Mouse (Mus musculus) gastrocnemius, adult 18-20 months (tissue): ENCODE data around the gene Ephb2. TPM values are rescaled to one million over a fixed set of nuclear protein-coding genes. Genes with fewer than 3 reads are reported as not detected.
A peak's percentile ranks its signal among the peaks of the same experiment; 100 is the strongest.

ENCODE experiments used
- DNase-seq: peaks from one replicate; pipeline ENCODE4 v3.0.0; 2021; ENCODE audit warnings: low spot score
- total RNA-seq, 2 experiments: library from RNA; stranded (reverse); gene quantifications; 2 replicates each; pipeline ENCODE4 v1.2.3; 2021

The Ephb2 gene
- total RNA-seq, 2 experiments from 2014 or later = 0.53 to 0.74 TPM

DNA sequence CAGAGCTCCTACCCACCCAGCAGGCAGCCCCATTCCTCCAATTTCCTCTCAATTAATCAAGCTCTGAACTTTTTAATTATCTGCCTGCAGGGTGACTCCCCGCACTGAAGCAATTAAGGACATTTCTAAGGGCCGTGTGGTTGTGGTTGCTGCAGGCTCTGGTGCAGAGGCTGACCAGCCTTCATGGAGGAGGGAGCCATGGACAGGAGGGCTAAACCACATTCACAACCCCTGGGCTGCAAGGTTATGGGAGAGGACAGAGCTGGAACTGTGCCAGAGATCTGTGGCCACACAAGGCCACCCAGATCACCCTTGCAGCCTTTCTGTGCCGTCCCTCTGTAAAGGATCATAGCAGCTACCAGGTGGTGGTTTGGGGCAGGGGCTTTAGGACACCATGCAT, 131.2 kb downstream of the Ephb2 start:
- no peak for DNase-seq

GRCm38 (mm10) chr4:136703351-136703750, 132.4 kb downstream of the Ephb2 start:
- no peak for DNase-seq

DNA sequence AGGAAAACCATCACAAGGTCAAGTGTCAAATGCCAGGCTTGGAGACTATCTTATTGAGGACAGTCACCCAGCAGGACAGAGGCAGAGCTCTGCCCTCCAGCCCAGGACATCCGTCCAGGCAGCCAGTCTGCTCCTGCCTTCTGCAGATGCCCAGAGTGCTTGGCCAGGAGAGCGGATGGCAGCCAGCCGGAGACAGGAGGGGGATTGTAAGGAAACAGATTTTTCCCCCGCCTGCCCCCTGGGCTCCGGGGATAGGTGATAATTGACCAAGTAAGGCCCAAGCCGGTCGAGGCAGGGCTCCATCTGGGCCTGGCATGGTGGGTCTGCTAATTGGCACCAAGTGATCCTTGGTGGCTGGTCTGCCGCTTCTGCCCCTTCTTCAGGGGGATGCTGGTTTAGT, 133.3 kb downstream of the Ephb2 start:
- no peak for DNase-seq

GRCm38 (mm10) chr4:136701236-136701635, 134.6 kb downstream of the Ephb2 start:
- DNase-seq = no peak

GRCm38 (mm10) chr4:136699084-136699450, 136.7 kb downstream of the Ephb2 start:
- no peak for DNase-seq

DNA sequence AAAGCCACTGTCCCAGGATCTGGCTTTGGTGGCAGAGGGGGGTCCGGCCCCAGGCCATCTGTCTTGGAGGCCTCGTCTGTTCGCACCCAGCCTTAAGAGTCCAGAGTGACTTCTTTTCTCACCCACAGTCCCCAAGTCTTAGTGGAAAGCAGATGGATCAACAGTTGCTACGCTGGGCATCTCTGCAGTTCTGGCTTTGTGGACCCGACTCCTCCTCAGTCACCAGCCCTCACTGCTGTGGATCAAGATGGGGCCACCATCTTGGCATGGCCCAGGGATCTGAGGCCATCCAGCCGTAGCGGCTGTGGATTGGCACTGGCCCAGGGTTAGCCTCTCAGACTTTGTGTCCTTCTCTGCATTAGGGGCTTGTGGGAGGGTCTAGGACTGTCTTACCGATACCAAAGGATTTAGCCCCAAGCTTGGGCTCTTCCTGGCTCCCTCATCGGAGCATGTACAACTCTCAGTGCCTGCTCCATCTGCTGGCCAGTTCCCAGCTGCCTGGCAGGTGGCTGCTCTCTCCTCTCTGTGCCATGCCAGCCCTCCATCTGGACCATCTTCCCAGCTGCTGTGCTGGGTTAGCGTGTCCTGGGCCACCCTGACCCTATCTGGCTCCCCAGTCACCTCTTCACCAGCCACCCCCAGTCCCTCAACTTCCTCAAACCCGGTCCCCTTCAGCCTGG, 137.2 kb downstream of the Ephb2 start:
- no peak for DNase-seq

DNA sequence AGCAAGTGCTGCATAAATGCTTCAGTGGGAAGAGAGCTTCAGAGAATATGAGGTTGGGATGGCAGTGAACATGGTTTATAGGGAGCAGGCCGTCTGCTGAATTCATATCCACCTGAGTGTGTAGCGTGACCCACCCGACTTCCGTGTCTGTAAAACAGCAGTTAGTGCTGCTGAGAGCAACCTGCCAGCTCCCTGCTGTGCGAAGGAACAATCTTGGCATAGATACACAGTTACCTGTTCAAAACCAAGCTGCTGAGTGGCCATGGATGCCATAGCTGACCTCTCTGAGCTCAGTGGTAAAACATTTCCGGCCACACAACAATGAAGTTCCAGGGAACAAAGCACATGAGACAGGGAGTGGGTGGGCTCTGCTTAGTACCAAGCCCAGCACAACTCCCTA, 138.5 kb downstream of the Ephb2 start:
- DNase-seq = no peak

GRCm38 (mm10) chr4:136696381-136696925, 139.3 kb downstream of the Ephb2 start:
- peak; percentile 27 for DNase-seq

- no peak for DNase-seq
Observed at GRCm38 (mm10) chr4:136695696-136696095, 140.1 kb downstream of the Ephb2 start.

GRCm38 (mm10) chr4:136690034-136690433, 145.8 kb downstream of the Ephb2 start:
- no peak for DNase-seq

GRCm38 (mm10) chr4:136688113-136688512, 147.7 kb downstream of the Ephb2 start:
- DNase-seq = no peak

GRCm38 (mm10) chr4:136685431-136685869, 150.3 kb downstream of the Ephb2 start:
- DNase-seq = no peak

DNA sequence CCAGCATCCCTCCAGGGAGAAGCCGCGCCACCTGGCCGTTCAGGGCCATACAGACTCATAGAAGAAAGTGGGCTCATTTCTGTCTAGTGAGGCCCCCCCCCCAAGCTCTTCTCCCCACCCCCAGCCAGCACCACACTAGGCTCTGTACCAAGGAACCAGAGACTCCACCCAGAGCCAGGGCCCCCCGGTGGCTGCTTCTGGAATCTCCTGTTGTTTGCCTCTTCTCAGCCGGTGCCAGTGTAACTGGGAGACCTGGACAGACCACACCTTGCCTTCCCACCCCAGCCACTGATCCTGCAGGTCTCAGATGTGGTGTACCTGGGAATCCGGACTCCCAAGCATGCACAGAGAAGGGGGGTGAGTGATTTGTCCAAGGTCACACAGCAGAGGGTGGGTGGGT, 151.3 kb downstream of the Ephb2 start:
- no peak for DNase-seq

- DNase-seq = no peak
Observed at GRCm38 (mm10) chr4:136680641-136681040, 155.1 kb downstream of the Ephb2 start.

DNA sequence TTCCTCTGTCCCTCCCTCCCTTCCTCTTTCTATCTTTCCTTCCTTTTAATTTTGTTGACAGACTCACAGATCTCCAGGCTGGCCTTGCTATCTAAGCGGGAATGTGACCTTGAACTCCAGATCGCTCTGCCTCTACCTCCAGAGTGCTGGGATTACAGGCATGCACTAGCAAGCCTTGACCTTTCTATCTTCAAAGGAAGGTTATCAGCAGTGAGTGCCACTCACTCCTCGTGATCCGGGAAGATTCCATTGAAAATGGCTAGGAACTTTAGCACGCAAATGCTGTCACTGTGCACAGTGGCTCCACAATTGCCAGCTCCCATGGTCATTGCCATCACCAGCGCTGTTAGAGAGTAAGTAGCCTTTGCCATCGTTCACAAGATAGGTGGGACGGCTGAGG, 156.6 kb downstream of the Ephb2 start:
- DNase-seq = no peak

DNA sequence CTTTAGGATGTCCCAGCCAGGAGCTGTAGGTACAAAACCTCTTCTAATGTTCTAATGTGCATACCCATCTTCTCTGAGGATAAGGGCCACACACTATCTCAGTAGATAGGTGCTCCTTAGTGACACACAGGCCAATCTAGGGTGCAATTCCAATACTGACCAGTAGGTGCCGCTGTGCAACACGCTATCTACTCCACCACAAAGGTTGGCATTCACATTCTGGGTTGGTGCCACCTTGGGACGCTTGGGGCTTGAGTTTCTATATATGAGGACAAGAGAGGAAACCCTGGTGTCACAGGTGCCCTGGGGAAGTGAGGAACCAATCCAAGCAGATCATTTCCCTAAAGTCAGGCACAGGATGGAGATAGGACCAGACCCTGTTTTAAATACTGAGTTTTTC, 157.3 kb downstream of the Ephb2 start:
- DNase-seq = peak; percentile 80

- DNase-seq = no peak
Observed at GRCm38 (mm10) chr4:136675439-136675838, 160.3 kb downstream of the Ephb2 start.

DNA sequence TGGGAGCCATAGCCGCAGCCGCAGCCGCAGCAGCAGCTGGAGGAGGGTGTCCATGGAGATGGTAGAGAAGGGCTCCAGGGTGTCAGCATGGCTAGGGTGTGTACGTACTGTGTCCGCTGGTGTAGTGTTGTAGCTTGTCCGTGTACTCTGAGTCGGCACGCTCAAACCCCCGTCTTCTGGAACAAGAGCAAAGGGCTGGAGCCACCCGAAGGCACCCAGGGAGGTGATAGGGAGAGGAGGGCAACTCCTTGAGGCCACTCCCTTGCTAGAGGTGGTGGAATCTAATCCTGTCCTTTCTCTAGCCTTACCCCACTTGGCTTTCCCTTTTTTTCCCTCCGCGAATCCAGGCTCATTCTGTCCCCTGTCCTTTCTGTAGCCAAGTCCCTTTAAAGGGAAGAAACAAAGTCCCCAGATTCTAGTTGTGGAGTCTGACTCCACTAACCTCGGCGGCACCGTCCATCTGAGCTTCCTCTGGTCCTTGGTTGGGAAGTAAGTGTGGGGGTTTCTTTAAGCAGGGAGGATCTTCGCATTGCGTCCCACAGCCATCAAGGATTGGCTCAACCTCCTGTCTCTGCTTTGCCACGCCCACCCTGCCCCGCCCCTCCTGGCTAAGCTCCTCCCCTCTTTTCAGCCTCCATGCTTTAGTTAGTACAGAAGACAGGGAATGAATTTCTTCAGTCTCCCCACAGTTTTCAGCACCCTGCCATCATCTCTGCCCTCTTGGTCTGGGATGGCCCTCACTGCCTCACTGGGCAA, 163.3 kb downstream of the Ephb2 start:
- no peak for DNase-seq

DNA sequence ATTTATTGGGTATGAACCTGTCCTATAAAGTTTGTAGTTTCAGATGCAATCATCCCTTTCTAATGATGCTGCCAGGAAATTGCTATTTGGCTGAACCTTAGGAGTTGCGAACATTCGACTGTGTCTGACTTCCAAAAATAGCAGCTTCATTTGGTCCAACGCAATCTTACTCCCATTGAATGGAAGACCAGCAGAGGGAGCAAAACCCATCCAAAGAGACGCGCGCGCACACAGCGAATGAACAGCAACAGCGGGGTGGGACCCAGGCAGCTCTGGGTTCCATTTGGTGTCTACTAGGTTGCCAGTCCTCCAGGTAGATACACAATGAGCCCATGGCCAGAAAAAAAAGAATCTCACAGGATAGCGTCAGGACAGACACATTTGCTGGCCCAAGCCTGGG, 168.0 kb downstream of the Ephb2 start:
- no peak for DNase-seq

GRCm38 (mm10) chr4:136666002-136666401, 169.8 kb downstream of the Ephb2 start:
- no peak for DNase-seq

DNA sequence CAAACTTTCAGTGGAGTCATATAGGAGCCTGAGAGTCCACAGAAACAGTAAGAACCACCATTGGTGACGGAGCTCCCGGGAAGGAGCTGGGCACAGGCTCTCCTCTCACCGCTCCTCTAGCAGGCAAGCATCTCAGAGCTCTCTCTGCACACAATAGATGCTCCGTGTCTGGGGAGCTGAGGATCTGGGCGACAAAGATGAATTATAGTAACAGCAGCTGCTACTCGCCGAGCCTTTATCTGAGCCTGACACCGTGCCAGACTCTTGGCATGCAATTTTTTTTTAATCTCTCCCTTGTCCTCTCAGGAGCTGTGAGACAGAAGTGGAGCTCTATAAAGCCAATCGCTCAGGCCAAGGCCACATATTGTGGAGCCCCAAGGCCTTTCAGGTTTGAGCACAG, 170.7 kb downstream of the Ephb2 start:
- no peak for DNase-seq

DNA sequence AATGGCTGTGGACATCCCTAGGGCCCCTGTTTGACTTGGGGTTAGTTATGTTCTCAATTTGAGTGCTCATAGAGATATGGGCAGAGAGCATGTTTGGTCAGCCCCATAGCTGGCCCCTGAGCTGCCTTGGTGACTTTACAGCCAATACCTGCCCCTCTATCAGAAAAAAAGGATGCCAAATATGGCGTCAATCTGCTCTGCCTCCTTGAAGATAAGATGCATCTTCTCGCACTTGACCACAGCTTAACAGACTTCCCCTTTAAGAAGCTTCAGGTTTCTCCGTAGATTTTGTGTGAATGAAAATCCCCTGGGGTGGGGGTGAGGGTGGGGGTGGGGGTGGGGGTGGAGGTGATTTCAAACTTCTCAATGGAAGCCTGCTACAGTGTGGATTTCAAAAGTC, 177.9 kb downstream of the Ephb2 start:
- DNase-seq = no peak

DNA sequence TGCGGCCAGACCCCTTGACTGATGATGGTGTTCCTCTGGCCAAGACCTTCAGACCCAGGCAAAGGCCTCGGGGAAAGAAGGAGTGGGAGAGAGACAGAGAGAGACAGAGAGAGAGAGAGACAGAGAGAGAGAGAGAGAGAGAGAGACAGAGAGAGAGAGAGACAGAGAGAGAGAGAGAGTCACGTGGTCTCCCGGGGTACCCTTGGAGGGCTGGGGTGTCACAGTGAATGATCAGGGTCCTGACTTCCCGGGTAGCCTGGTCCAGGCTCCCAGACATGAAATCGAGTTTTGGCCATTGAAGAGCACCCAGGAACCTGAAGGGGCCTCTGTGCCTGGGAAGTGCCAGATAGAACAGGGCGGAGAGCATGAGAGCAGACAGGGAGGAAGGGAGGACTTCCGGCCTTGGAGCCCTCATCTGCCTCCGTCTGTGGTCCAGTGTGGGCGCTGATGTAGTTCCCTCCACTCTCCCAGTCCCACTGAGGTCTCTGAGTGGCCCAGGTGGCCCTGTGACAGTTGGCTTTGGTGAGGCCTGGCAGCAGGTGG, 182.0 kb downstream of the Ephb2 start:
- no peak for DNase-seq
